Mouse (Mus musculus) CH12.LX (cell line): ENCODE measurements around the gene Tpi1.

Experiments
- CTCF ChIP-seq, 2 experiments: IDR thresholded peaks in 1 of 2; conservative IDR thresholded peaks in 1 of 2; 2 replicates each; pipeline ENCODE4 v1.5.1; 2011 to 2012; ENCODE audit warnings: low read depth in 2 of 2, low read length in 2 of 2, improper control_type of control experiment in 1 of 2, inconsistent platforms in 1 of 2, mild to moderate bottlenecking in 1 of 2, moderate library complexity in 1 of 2
- E2F4 ChIP-seq: IDR thresholded peaks from 2 replicates; pipeline ENCODE4 v1.6.1; 2011; ENCODE audit warnings: low read depth, low read length, improper control_type of control experiment; ENCODE audit not compliant: insufficient replicate concordance
- ETS1 ChIP-seq: conservative IDR thresholded peaks from 2 replicates; pipeline ENCODE4 v1.6.1; 2012; ENCODE audit warnings: low read depth, mild to moderate bottlenecking, inconsistent platforms, low read length, improper control_type of control experiment, moderate library complexity
- MAX ChIP-seq: IDR thresholded peaks from 2 replicates; pipeline ENCODE4 v1.6.1; 2011; ENCODE audit warnings: low read length, improper control_type of control experiment
- MYC ChIP-seq: IDR thresholded peaks from 2 replicates; pipeline ENCODE4 v1.6.1; 2011; ENCODE audit warnings: low read depth, mild to moderate bottlenecking, improper control_type of control experiment, low read length
- NELFE ChIP-seq: IDR thresholded peaks from 2 replicates; pipeline ENCODE4 v1.6.1; 2011; ENCODE audit warnings: low read depth, low read length, improper control_type of control experiment
- POLR2A ChIP-seq: IDR thresholded peaks from 2 replicates; pipeline ENCODE4 v1.6.1; 2011; ENCODE audit warnings: low read depth, mild to moderate bottlenecking, improper control_type of control experiment, low read length
- SMC3 ChIP-seq: IDR thresholded peaks from 2 replicates; pipeline ENCODE4 v1.6.1; 2011; ENCODE audit warnings: low read depth, low read length, improper control_type of control experiment
- TCF12 ChIP-seq: IDR thresholded peaks from 2 replicates; pipeline ENCODE4 v1.6.1; 2014; ENCODE audit warnings: low read depth, mild to moderate bottlenecking, inconsistent platforms, low read length, improper control_type of control experiment
- USF2 ChIP-seq: conservative IDR thresholded peaks from 2 replicates; pipeline ENCODE4 v1.6.1; 2011; ENCODE audit warnings: low read depth, low read length, improper control_type of control experiment

DNA sequence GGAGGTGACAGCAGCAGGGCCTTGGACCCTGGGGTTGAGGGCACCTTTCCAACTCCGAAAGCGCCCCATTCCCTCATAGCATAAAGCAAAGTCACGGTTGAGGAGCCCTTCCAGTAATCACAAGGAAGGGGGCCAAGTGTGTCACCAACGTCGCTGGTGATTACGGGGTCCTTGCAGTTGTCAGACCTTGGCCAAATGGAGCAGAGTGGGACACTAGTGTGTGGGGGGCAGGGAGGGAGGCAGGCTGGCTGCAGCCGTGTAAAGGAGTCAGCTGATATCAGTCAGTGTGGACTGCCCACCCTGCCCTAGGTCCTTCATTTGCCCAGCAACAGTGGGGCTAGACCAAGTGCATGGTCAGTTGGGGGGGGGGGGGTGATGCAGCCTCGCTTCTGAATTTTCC is 352 bp upstream of the Tpi1 start:
- no peak for TF ChIP-seq POLR2A
- no peak for TF ChIP-seq CTCF (conservative IDR thresholded peaks at IDR 0.05 in 1 of 2, IDR thresholded peaks at IDR 0.05 in 1 of 2; ENCODE audit: low read depth in 2 of 2, low read length in 2 of 2)
- no peak for TF ChIP-seq MAX
- no peak for TF ChIP-seq SMC3
- TF ChIP-seq MYC = no peak
- no peak for TF ChIP-seq TCF12
- TF ChIP-seq ETS1 = no peak
- no peak for TF ChIP-seq USF2
- no peak for TF ChIP-seq E2F4
- no peak for TF ChIP-seq NELFE
